Mouse (Mus musculus): ENCODE data around the gene Sp3. TPM values are rescaled to one million over a fixed set of nuclear protein-coding genes. Genes with fewer than 3 reads are reported as not detected.
"Not testable (repeated sequence)": the region's sequence is repeated elsewhere in the genome, so short reads cannot be mapped to it uniquely, and the experiment has no call there.

The Sp3 gene
- total RNA-seq, 2 experiments from 2014 or later = 50.6 to 56.8 TPM

DNA sequence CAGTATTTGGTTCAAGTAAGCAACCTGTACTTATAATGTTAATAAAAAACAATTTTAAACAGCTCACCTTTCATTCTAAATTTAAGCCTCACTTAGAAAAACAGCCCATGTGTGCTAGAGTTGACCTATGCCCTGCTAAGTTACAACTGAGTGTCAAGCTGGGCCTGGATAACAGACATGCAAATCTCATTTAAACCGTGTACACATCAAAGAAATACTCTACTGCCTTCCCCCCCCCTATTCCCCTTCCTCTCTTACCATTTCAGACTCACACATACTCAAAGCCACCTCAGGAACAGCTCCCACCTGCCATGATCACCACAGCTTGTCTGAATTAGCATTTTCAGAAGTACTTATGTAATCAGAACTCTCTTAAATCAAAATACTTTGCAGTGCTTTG lies 44.3 kb downstream of the Sp3 start:
- no peak for DNase-seq (ENCODE audit: low spot score in 2 of 2)

GRCm38 (mm10) chr2:72932186-72932585 lies 48.1 kb downstream of the Sp3 start:
- no peak for DNase-seq (ENCODE audit: low spot score in 2 of 2)

GRCm38 (mm10) chr2:72924981-72925380 lies 55.3 kb downstream of the Sp3 start:
- no peak for DNase-seq (ENCODE audit: low spot score in 2 of 2)

- DNase-seq (ENCODE audit: low spot score in 2 of 2) = no peak
These were observed 64.1 kb downstream of the Sp3 start for GRCm38 (mm10) chr2:72916170-72916569.

DNA sequence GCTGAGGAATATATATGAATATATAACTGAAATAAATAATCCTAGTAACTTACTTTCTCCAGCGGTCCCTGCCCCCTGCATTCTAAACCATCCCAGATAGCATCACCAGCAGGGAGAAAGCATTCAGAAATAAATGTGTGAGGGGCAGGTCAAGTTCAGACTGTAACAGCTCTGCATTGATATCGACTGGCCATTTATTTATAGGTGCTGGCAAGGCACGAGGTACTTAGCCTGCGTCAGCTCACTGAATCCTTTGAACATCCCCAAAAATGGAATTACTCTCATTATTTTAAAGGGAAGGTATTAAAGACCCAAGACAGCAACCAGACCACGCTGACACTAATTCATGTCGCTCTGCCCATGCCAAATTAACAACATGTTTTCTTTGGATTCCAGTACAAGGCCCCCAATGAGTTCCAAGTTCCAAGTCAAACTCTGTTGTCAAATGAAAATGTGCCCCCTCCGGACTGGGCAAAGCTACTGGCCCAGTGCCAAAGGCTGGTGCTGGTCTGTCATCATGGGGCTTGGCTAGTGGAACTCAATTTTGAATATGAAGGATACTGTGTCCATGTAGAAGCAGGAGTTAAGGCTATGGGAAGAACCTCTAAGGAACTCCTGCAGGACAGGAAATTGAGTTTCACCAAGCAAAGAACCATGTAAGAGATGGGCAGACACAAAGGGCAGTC lies 64.9 kb downstream of the Sp3 start:
- DNase-seq (ENCODE audit: low spot score in 2 of 2) = no peak

- no peak for DNase-seq (ENCODE audit: low spot score in 2 of 2)
These were observed 66.8 kb downstream of the Sp3 start for GRCm38 (mm10) chr2:72913458-72913760.

- no peak for DNase-seq (ENCODE audit: low spot score in 2 of 2)
These were observed 67.4 kb downstream of the Sp3 start for GRCm38 (mm10) chr2:72912708-72913457.

GRCm38 (mm10) chr2:72911527-72911926 lies 68.7 kb downstream of the Sp3 start:
- no peak for DNase-seq (ENCODE audit: low spot score in 2 of 2)

DNA sequence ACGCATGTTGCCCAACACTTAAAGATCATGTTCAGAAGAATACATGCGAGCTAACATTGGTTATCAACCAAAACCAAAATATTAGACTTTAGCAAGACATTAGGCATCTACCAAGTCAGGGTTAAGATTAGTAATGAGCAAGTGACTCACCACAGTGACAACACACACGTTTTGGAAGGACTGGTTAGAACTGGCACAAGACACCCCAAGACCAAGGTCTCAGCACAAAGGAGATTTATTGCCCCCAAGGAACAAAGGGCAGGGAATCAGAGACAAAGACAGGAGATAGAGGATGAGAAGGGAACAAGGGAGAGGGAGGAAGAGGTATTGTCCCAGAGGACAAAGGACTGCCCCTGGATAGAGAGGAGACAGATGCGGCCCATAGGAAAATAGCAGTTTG lies 71.2 kb downstream of the Sp3 start:
- DNase-seq (ENCODE audit: low spot score in 2 of 2) = no peak

DNA sequence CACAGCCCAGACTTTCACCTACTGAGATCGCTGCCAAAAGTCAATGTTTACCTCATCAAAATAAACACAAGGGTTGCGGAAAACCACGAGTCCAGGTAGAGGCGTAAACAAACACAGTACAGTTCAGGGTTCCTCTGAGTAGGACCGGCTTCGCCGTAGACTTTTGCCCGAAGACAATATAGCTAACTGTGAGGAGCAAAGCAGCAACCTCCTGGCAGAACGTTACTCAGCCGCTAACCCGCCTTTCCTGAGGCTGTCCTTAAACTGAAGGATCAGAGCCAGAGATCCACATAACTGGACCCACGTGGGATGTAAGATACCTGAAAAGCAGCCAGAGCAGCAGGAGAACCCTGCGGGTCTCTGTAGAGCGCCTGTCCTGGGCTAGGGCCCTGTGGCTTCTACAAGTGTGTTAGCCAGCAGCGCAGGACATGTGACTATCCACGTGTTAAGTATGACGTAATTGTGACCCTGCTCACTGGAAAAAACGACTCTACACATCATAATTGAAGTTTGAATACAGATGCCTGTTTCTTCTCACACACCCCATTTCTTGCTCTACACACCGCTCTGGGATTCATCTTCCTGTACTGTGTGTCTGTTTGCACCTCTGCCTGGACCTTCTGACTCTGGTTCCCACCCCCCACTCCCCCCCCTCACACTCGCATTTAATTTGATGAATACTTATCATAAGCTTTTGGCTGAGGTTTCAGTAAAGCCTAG lies 71.9 kb downstream of the Sp3 start:
- DNase-seq (ENCODE audit: low spot score in 2 of 2) = no peak

DNA sequence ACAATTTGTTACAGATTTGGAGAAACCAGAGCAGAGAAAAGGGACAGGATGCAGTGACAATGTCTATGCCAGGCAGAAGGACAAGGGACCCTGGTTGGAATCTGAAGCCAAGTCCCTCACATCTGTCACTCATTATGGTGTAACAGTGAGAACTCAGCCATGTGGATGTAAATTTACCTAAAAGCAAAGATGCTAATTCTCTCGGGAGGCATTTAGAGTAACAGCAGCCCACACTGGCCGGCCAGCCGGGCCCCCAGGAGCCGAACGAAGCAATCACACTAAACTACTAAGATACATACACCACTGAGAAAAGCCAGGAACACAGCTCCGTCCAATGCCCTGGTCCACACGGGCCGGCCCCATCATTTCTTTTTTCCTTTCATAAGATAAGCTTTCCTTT lies 73.5 kb downstream of the Sp3 start:
- no peak for DNase-seq (ENCODE audit: low spot score in 2 of 2)

DNA sequence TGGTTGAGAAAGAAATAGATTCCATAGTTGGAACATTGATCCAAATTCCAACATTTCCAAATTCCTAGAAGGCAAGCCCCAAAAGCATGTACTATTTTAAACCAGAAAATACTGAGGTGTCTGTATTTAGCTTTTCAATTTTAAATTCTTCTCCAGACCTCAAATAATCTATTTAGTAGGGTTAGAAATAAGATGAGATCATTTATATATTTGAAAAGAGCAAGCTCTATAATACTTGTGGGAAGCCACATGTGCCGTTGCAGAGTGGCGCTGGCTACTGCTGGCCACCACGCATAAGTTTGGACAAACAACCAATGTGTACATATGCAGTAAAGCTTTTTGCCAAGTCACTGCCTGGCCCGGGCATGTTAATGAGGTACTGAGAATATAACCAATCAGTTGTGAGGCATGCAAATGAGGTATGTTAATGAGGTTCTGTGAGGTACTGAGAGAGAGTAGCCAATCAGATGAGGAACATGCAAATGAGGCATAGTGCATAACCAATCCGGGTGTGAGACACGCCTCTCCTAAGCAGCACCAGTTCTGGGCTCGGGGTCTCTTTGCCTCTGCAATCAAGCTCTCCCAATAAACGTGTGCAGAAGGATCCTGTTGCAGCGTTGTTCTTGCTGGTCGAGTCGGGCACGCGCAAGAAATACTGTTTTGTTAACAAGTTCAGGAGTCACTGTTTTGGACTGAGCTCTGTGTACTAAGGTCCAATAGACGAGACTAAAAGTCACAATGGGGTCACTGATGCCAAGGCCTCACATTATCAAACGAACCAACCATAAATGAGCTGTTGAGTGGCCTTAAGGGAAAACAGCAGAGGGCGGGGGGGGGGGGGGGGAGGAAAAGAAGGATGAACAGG lies 77.2 kb downstream of the Sp3 start:
- DNase-seq (ENCODE audit: low spot score in 2 of 2) = not testable (repeated sequence)

DNA sequence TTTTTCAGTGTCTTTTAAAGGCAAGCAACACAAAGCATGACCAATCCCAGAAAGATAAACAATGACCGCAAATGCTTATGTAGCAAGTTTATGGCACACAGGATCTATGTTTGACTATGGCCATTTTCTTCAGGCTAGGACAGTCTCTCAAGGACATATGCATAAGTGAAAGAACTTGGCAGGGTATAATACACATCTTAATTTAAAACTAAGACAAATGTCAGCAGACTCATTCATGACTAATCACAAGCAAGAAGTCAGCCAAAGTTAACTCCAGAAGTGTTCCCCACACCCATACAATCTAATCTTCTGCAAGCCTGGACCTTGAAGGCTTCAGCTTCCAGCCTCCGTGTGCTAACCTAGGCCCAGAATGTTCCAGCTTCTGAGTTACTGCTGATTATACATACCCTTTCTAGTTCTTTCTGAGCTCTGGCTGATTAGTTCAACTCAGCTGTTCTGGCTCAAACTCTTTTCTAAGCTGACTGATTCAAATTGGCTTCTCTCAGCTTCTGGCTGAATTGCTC lies 81.4 kb downstream of the Sp3 start:
- no peak for DNase-seq (ENCODE audit: low spot score in 2 of 2)

GRCm38 (mm10) chr2:72898094-72898781 lies 82.0 kb downstream of the Sp3 start:
- DNase-seq (ENCODE audit: low spot score in 2 of 2) = no peak

DNA sequence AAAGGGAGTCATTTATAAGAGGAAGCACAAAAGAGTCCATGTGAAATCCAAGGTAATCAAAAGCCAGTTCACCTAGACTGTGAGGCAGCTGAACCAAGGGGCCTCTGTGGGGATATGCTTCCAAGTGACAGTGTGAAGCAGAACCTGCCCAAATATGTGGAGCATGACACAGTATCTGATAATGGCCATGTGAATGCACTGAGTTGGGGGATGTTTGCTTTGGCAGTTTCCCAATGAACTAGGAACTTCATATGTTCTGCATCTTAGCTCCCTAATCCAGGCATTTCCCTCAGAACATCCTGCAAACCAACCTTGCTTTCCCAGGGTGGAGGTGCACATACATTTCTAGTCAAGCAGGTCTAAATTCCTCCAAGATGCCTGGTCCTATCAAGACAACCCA lies 90.4 kb downstream of the Sp3 start:
- DNase-seq (ENCODE audit: low spot score in 2 of 2) = no peak

Small RNA genes lying within 50 kb of the gene (microRNA-seq; reads per million reads assigned to microRNA genes)
- gene Gm25960 = 0 reads per million in 2 experiments

Other genes starting within 250 kb of the Sp3 start
- not detected for gene Gm11084, start 6.3 kb upstream of the Sp3 start, total RNA-seq (2021)
- gene Ola1, start 238.5 kb upstream of the Sp3 start, total RNA-seq (2021) = 100 to 1,000 TPM; 100 to 106 TPM